Mouse (Mus musculus) forebrain, embryonic 10.5 days (tissue): ENCODE results near the gene Lamp2. TPM values are rescaled to one million over a fixed set of nuclear protein-coding genes. Genes with fewer than 3 reads are reported as not detected.

ENCODE experiments used
- DNase-seq: peaks from one replicate; pipeline ENCODE4 v3.0.0-alpha.2; 2017; ENCODE audit warnings: low spot score; ENCODE audit errors: extremely low spot score
- H3K27ac ChIP-seq: fragments of 300-500 bp; sonication (generic); 2 replicates; pipeline ENCODE4 v1.5.1; 2016; ENCODE audit warnings: mild to moderate bottlenecking
- H3K27me3 ChIP-seq: fragments of 300-500 bp; sonication (generic); 2 replicates; pipeline ENCODE4 v1.6.1; 2016; ENCODE audit warnings: mild to moderate bottlenecking; ENCODE audit not compliant: poor library complexity, severe bottlenecking
- H3K36me3 ChIP-seq: fragments of 300-500 bp; sonication (generic); replicated peaks from 2 replicates; pipeline ENCODE4 v1.6.1; 2016; ENCODE audit warnings: mild to moderate bottlenecking, moderate library complexity
- H3K4me1 ChIP-seq: fragments of 300-500 bp; sonication (generic); 2 replicates; pipeline ENCODE4 v1.6.1; 2016
- H3K4me3 ChIP-seq: fragments of 300-500 bp; sonication (generic); 2 replicates; pipeline ENCODE4 v1.5.1; 2016; ENCODE audit warnings: mild to moderate bottlenecking, moderate library complexity
- H3K9me3 ChIP-seq: fragments of 300-500 bp; sonication (generic); 2 replicates; pipeline ENCODE4 v1.6.1; 2016; ENCODE audit warnings: mild to moderate bottlenecking, moderate library complexity
- WGBS: fragments of 180-500 bp; shearing (Covaris S2); methylation state at CpG from one replicate; pipeline ENCODE4 v1.1.7; 2016; 5-methylcytosine and 5-hydroxymethylcytosine counted together
- polyA plus RNA-seq: library from polyadenylated mRNA; unstranded; fragments of >200 nt; fragmentation: Nextera tagmentation; extraction: Ambion mirVana; gene quantifications from 2 replicates; pipeline ENCODE4 v1.2.1, GENCODE M21; 2016

Gene Lamp2
- polyA plus RNA-seq, 1 experiment from 2014 or later, result 59.5 TPM

GRCm38 (mm10) chrX:38455474-38455873, 780 bp downstream of the Lamp2 start:
- 15% methylated on average over 7 of the region's 7 CpGs for WGBS
- no peak for DNase-seq
- H3K36me3 ChIP-seq, result peaks cover 16% of the 10 kb centered on the region
- H3K27ac ChIP-seq, result peak overlapping the region; percentile 88
- no peaks in the 10 kb centered on the region for H3K27me3 ChIP-seq
- peak overlapping the region; percentile 67 for H3K4me3 ChIP-seq
- H3K4me1 ChIP-seq, result peaks cover 5% of the 10 kb centered on the region
- H3K9me3 ChIP-seq, result no peaks in the 10 kb centered on the region

- Histone ChIP-seq H3K9me3 (no peaks in the 10 kb centered on the region), H3K4me1 (peaks cover 5% of the 10 kb centered on the region), H3K27me3 (no peaks in the 10 kb centered on the region), H3K27ac (no peak overlapping the region), H3K4me3 (peak overlapping the region; percentile 67; the same call in 1 of the 2 replicates), H3K36me3 (peaks cover 22% of the 10 kb centered on the region)
- WGBS, result 54% methylated on average over 2 of the region's 2 CpGs
- DNase-seq, result no peak
These were observed 1.4 kb downstream of the Lamp2 start for GRCm38 (mm10) chrX:38454900-38455299.

- WGBS, result 86% methylated on average over 5 of the region's 5 CpGs
- no peak overlapping the region for H3K4me3 ChIP-seq
These were observed 2.3 kb downstream of the Lamp2 start for GRCm38 (mm10) chrX:38453924-38454323.

GRCm38 (mm10) chrX:38450476-38450875, 5.8 kb downstream of the Lamp2 start:
- peaks cover 5% of the 10 kb centered on the region for H3K4me1 ChIP-seq
- no peak overlapping the region for H3K27ac ChIP-seq
- 96% methylated on average over 6 of the region's 6 CpGs for WGBS
- H3K27me3 ChIP-seq, result no peaks in the 10 kb centered on the region
- peaks cover 36% of the 10 kb centered on the region for H3K36me3 ChIP-seq
- no peak overlapping the region for H3K4me3 ChIP-seq
- H3K9me3 ChIP-seq, result no peaks in the 10 kb centered on the region
- no peak for DNase-seq

More at GRCm38 (mm10) chrX:38453924-38454323, 2.3 kb downstream of the Lamp2 start:
- peaks cover 32% of the 10 kb centered on the region for H3K36me3 ChIP-seq
- peaks cover 5% of the 10 kb centered on the region for H3K4me1 ChIP-seq
- no peak overlapping the region for H3K27ac ChIP-seq
- DNase-seq, result no peak
- no peaks in the 10 kb centered on the region for H3K9me3 ChIP-seq
- H3K27me3 ChIP-seq, result no peaks in the 10 kb centered on the region

GRCm38 (mm10) chrX:38445705-38446104, 10.5 kb downstream of the Lamp2 start:
- H3K4me3 ChIP-seq, result no peak overlapping the region
- no peak overlapping the region for H3K27ac ChIP-seq
- H3K27me3 ChIP-seq, result no peaks in the 10 kb centered on the region
- no peak for DNase-seq
- H3K4me1 ChIP-seq, result no peaks in the 10 kb centered on the region
- WGBS, result 77% methylated on average over 1 of the region's 1 CpGs
- H3K9me3 ChIP-seq, result no peaks in the 10 kb centered on the region
- H3K36me3 ChIP-seq, result peaks cover 25% of the 10 kb centered on the region

- Histone ChIP-seq H3K27ac (no peak overlapping the region), H3K4me3 (no peak overlapping the region), H3K36me3 (peaks cover 4% of the 10 kb centered on the region), H3K27me3 (no peaks in the 10 kb centered on the region), H3K9me3 (no peaks in the 10 kb centered on the region), H3K4me1 (no peaks in the 10 kb centered on the region)
- DNase-seq, result no peak
- WGBS, result 81% methylated on average over 1 of the region's 1 CpGs
These were observed 13.8 kb downstream of the Lamp2 start for GRCm38 (mm10) chrX:38442425-38442824.

GRCm38 (mm10) chrX:38439629-38440028, 16.6 kb downstream of the Lamp2 start:
- Histone ChIP-seq H3K36me3 (peaks cover 21% of the 10 kb centered on the region), H3K27me3 (no peaks in the 10 kb centered on the region), H3K4me1 (no peaks in the 10 kb centered on the region), H3K9me3 (no peaks in the 10 kb centered on the region), H3K4me3 (no peak overlapping the region), H3K27ac (no peak overlapping the region)
- no peak for DNase-seq
- 73% methylated on average over 2 of the region's 2 CpGs for WGBS

GRCm38 (mm10) chrX:38438147-38438791, 18.0 kb downstream of the Lamp2 start:
- H3K9me3 ChIP-seq, result no peaks in the 10 kb centered on the region
- peaks cover 21% of the 10 kb centered on the region for H3K36me3 ChIP-seq
- WGBS, result 62% methylated on average over 7 of the region's 7 CpGs
- no peak overlapping the region for H3K27ac ChIP-seq
- H3K27me3 ChIP-seq, result no peaks in the 10 kb centered on the region
- peak; percentile 34 for DNase-seq
- H3K4me1 ChIP-seq, result no peaks in the 10 kb centered on the region
- H3K4me3 ChIP-seq, result no peak overlapping the region

- WGBS, result 93% methylated on average over 4 of the region's 4 CpGs
- H3K4me3 ChIP-seq, result no peak overlapping the region
- no peak for DNase-seq
- H3K27me3 ChIP-seq, result no peaks in the 10 kb centered on the region
- no peak overlapping the region for H3K27ac ChIP-seq
- no peaks in the 10 kb centered on the region for H3K9me3 ChIP-seq
- H3K4me1 ChIP-seq, result no peaks in the 10 kb centered on the region
- peaks cover 48% of the 10 kb centered on the region for H3K36me3 ChIP-seq
These were observed 26.8 kb downstream of the Lamp2 start for GRCm38 (mm10) chrX:38429455-38429854.

- Histone ChIP-seq H3K9me3 (no peaks in the 10 kb centered on the region), H3K27me3 (no peaks in the 10 kb centered on the region), H3K36me3 (peaks cover 51% of the 10 kb centered on the region), H3K4me1 (no peaks in the 10 kb centered on the region), H3K27ac (no peak overlapping the region), H3K4me3 (no peak overlapping the region)
- WGBS, result 89% methylated on average over 3 of the region's 3 CpGs
- no peak for DNase-seq
These were observed 27.3 kb downstream of the Lamp2 start for GRCm38 (mm10) chrX:38428818-38429440.

GRCm38 (mm10) chrX:38426043-38426442, 30.2 kb downstream of the Lamp2 start:
- no peaks in the 10 kb centered on the region for H3K4me1 ChIP-seq
- H3K27me3 ChIP-seq, result no peaks in the 10 kb centered on the region
- WGBS, result 72% methylated on average over 1 of the region's 1 CpGs
- no peak for DNase-seq
- H3K9me3 ChIP-seq, result no peaks in the 10 kb centered on the region
- H3K36me3 ChIP-seq, result peaks cover 55% of the 10 kb centered on the region
- no peak overlapping the region for H3K4me3 ChIP-seq
- H3K27ac ChIP-seq, result no peak overlapping the region

- H3K27me3 ChIP-seq, result no peaks in the 10 kb centered on the region
- 89% methylated on average over 3 of the region's 3 CpGs for WGBS
- peaks cover 34% of the 10 kb centered on the region for H3K36me3 ChIP-seq
- H3K27ac ChIP-seq, result no peak overlapping the region
- H3K9me3 ChIP-seq, result no peaks in the 10 kb centered on the region
- H3K4me1 ChIP-seq, result no peaks in the 10 kb centered on the region
- DNase-seq, result no peak
- no peak overlapping the region for H3K4me3 ChIP-seq
These were observed 33.2 kb downstream of the Lamp2 start for GRCm38 (mm10) chrX:38423096-38423495.

GRCm38 (mm10) chrX:38422396-38422795, 33.9 kb downstream of the Lamp2 start:
- 78% methylated on average over 3 of the region's 3 CpGs for WGBS
- no peak for DNase-seq
- Histone ChIP-seq H3K9me3 (no peaks in the 10 kb centered on the region), H3K36me3 (peaks cover 30% of the 10 kb centered on the region), H3K27ac (no peak overlapping the region), H3K4me1 (no peaks in the 10 kb centered on the region), H3K4me3 (no peak overlapping the region), H3K27me3 (no peaks in the 10 kb centered on the region)
